Mouse (Mus musculus): Measurements from ENCODE around the gene Enox1.

GRCm38 (mm10) chr14:77601446-77601845, 444.9 kb downstream of the Enox1 start:
- TF ChIP-seq CTCF (IDR thresholded peaks at IDR 0.05; ENCODE audit: low read depth) (no peak), EP300 (IDR thresholded peaks at IDR 0.05; ENCODE audit: low read depth) (no peak)
